Mouse (Mus musculus) lung, embryonic 16.5 days (tissue): Measurements from ENCODE around the gene Kmt5b. TPM values are rescaled to one million over a fixed set of nuclear protein-coding genes. Genes with fewer than 3 reads are reported as not detected.

Source experiments
- ATAC-seq: fragments of 200-750 bp; cut with Nextera tagmentation; 2 replicates; pipeline ENCODE4 v1.8.0; 2017; ENCODE audit warnings: low read depth, mild to moderate bottlenecking, moderate library complexity
- H3K27ac ChIP-seq: fragments of 300-500 bp; sonication (generic); 2 replicates; pipeline ENCODE4 v1.5.1; 2014; ENCODE audit warnings: mild to moderate bottlenecking, control low read depth, low read length
- H3K27me3 ChIP-seq: fragments of 300-500 bp; sonication (generic); 2 replicates; pipeline ENCODE4 v1.6.1; 2014; ENCODE audit warnings: low read depth, low read length, mixed read lengths; ENCODE audit not compliant: control insufficient read depth, insufficient read depth
- H3K36me3 ChIP-seq: fragments of 300-500 bp; sonication (generic); 2 replicates; pipeline ENCODE4 v1.6.1; 2014; ENCODE audit warnings: low read length; ENCODE audit not compliant: control insufficient read depth, insufficient read depth
- H3K4me1 ChIP-seq: fragments of 300-500 bp; sonication (generic); replicated peaks from 2 replicates; pipeline ENCODE4 v1.6.1; 2014; ENCODE audit warnings: low read length, mixed read lengths; ENCODE audit not compliant: control insufficient read depth, insufficient read depth
- H3K4me2 ChIP-seq: fragments of 300-500 bp; sonication (generic); 2 replicates; pipeline ENCODE4 v1.6.1; 2014; ENCODE audit warnings: low read depth, low read length, control low read depth
- H3K4me3 ChIP-seq: fragments of 300-500 bp; sonication (generic); 2 replicates; pipeline ENCODE4 v1.5.1; 2014; ENCODE audit warnings: mild to moderate bottlenecking, low read length, control low read depth
- H3K9ac ChIP-seq: fragments of 300-500 bp; sonication (generic); 2 replicates; pipeline ENCODE4 v1.6.1; 2014; ENCODE audit warnings: low read length, control low read depth
- H3K9me3 ChIP-seq: fragments of 300-500 bp; sonication (generic); 2 replicates; pipeline ENCODE4 v1.6.1; 2016; ENCODE audit warnings: low read length; ENCODE audit not compliant: control insufficient read depth
- WGBS: fragments of 180-500 bp; shearing (Covaris S2); extraction: QIAGEN DNeasy Blood & Tissue Kit; methylation state at CpG from one replicate; pipeline ENCODE4 v1.1.7; 2014; 5-methylcytosine and 5-hydroxymethylcytosine counted together
- polyA plus RNA-seq: library from polyadenylated mRNA; unstranded; fragments of >200 nt; fragmentation: Nextera tagmentation; extraction: Ambion mirVana; gene quantifications from 2 replicates; pipeline ENCODE4 v1.2.1, GENCODE M21; 2015

Kmt5b gene
- polyA plus RNA-seq, 1 experiment from 2014 or later: 28.1 TPM

DNA sequence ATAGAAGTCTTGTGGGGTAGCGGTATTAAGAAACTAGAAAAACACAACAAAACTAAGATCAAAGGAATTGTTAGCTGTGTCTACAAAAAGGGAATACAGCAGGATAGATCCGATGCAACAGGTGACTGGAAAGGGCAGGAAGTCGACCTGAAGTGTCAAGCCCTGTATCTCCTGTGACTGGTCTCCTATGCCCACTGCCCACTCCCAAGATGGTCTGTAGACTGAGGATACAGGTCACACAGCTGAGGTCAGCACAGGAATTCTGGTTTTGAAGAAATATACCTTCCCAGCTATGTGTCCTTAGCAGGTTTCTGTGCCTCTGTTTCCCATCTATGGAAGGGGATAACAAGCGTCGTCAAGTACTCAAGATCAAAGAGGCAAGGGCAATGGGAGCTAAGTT lies 843 bp upstream of the Kmt5b start:
- H3K9me3 ChIP-seq: no peaks in the 10 kb centered on the region
- no peak overlapping the region for H3K9ac ChIP-seq
- no peaks in the 10 kb centered on the region for H3K27me3 ChIP-seq
- H3K36me3 ChIP-seq: no peaks in the 10 kb centered on the region
- no peak for ATAC-seq
- no peak overlapping the region for H3K27ac ChIP-seq
- no peak overlapping the region; the same call in 1 of the 2 replicates for H3K4me3 ChIP-seq
- peaks cover 13% of the 10 kb centered on the region for H3K4me1 ChIP-seq
- WGBS: 79% methylated on average over 5 of the region's 5 CpGs
- H3K4me2 ChIP-seq: peak overlapping the region; percentile 93; the same call in 1 of the 2 replicates

GRCm38 (mm10) chr19:3767781-3768696 lies 818 bp downstream of the Kmt5b start:
- Histone ChIP-seq H3K27me3 (no peaks in the 10 kb centered on the region), H3K9me3 (no peaks in the 10 kb centered on the region), H3K27ac (peak overlapping the region; percentile 100), H3K4me1 (peaks cover 13% of the 10 kb centered on the region), H3K9ac (peak overlapping the region; percentile 100), H3K4me2 (peak overlapping the region; percentile 93), H3K4me3 (peak overlapping the region; percentile 96), H3K36me3 (no peaks in the 10 kb centered on the region)
- ATAC-seq: peak; percentile 63
- WGBS: under 1% methylated on average over 102 of the region's 111 CpGs

GRCm38 (mm10) chr19:3768697-3769383 lies 1.6 kb downstream of the Kmt5b start:
- H3K9ac ChIP-seq: peak overlapping the region; percentile 100
- WGBS: under 1% methylated on average over 48 of the region's 60 CpGs
- no peaks in the 10 kb centered on the region for H3K36me3 ChIP-seq
- ATAC-seq: peak; percentile 92
- peak overlapping the region; percentile 100 for H3K27ac ChIP-seq
- H3K4me2 ChIP-seq: peak overlapping the region; percentile 93
- H3K4me3 ChIP-seq: peak overlapping the region; percentile 96
- no peaks in the 10 kb centered on the region for H3K9me3 ChIP-seq
- H3K27me3 ChIP-seq: no peaks in the 10 kb centered on the region
- H3K4me1 ChIP-seq: peaks cover 13% of the 10 kb centered on the region

DNA sequence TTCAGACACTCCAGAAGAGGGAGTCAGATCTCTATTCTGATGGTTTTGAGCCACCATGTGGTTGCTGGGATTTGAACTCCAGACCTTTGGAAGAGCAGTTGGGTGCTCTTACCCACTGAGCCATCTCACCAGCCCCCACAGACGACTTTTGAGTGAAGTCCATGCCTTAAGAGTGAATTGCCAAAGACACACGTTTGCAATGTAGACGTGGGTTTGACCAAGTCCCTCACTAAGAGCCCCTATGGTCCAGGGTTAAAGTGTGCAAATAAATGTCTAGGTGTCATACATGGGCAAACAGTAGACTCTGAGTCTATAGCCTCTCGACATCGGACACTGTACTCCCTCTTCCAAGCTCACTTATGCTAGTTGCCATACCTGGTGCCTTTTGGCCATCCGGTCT lies 2.3 kb downstream of the Kmt5b start:
- H3K4me3 ChIP-seq: peak overlapping the region; percentile 96
- H3K36me3 ChIP-seq: no peaks in the 10 kb centered on the region
- H3K4me2 ChIP-seq: peak overlapping the region; percentile 93
- no peaks in the 10 kb centered on the region for H3K9me3 ChIP-seq
- H3K4me1 ChIP-seq: peaks cover 13% of the 10 kb centered on the region
- ATAC-seq: no peak
- no peak overlapping the region for H3K27ac ChIP-seq
- WGBS: 62% methylated on average over 6 of the region's 6 CpGs
- no peaks in the 10 kb centered on the region for H3K27me3 ChIP-seq
- no peak overlapping the region; the same call in 1 of the 2 replicates for H3K9ac ChIP-seq

GRCm38 (mm10) chr19:3774159-3774558 lies 6.9 kb downstream of the Kmt5b start:
- Histone ChIP-seq H3K4me1 (peaks cover 7% of the 10 kb centered on the region), H3K36me3 (no peaks in the 10 kb centered on the region), H3K9me3 (no peaks in the 10 kb centered on the region), H3K9ac (no peak overlapping the region), H3K4me3 (no peak overlapping the region), H3K4me2 (no peak overlapping the region), H3K27ac (no peak overlapping the region), H3K27me3 (no peaks in the 10 kb centered on the region)
- 61% methylated on average over 2 of the region's 2 CpGs for WGBS
- ATAC-seq: no peak

DNA sequence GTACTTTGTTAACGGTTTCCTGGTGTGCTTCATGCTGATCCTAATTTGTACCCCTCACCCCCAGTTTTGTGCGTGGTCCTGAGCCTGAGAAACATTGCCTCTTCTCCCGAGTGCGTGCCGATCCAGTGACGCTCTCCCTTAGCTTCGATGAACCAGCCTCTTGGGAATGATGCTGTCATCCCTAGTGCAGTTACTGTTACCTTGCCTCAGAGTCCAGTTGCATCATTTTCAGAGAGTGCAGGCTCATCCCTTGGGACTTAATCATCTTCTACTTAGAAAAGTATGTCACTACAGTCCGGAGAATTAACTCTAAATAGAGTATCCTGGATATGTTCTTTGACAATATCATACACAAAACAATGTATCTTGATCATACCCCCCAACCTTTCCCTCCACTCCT lies 11.5 kb downstream of the Kmt5b start:
- WGBS: 87% methylated on average over 8 of the region's 8 CpGs

GRCm38 (mm10) chr19:3790077-3790476 lies 22.9 kb downstream of the Kmt5b start:
- Histone ChIP-seq H3K27me3 (no peaks in the 10 kb centered on the region), H3K4me1 (no peaks in the 10 kb centered on the region), H3K36me3 (peaks cover 31% of the 10 kb centered on the region), H3K27ac (no peak overlapping the region), H3K4me3 (no peak overlapping the region), H3K9ac (no peak overlapping the region), H3K4me2 (no peak overlapping the region), H3K9me3 (no peaks in the 10 kb centered on the region)
- WGBS: 86% methylated on average over 1 of the region's 1 CpGs
- ATAC-seq: no peak

More for the DNA sequence above, 11.5 kb downstream of the Kmt5b start:
- H3K4me1 ChIP-seq: no peaks in the 10 kb centered on the region
- no peak for ATAC-seq
- no peaks in the 10 kb centered on the region for H3K9me3 ChIP-seq
- H3K4me3 ChIP-seq: no peak overlapping the region
- H3K27me3 ChIP-seq: no peaks in the 10 kb centered on the region
- H3K9ac ChIP-seq: no peak overlapping the region
- no peak overlapping the region for H3K27ac ChIP-seq
- H3K4me2 ChIP-seq: no peak overlapping the region
- peaks cover 6% of the 10 kb centered on the region for H3K36me3 ChIP-seq

DNA sequence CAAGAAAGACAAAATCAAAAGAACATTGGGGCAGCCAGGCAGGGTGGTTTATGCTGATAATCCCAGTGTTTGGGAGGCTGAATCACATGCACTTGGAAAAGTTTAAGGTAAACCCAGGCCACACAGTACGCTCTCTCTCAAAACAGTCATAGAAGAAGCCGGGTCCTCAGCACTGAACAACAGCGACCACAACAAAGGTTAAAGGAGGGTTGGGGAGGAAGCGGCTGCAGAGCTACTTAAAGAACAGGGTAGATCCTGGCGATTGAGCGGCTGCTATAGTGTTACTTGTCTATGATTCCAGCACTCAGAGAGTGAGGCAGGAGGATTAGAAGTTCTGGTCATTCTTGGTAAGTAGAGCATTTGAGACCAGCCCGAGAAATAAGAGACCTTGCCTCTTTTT lies 38.3 kb downstream of the Kmt5b start:
- H3K4me3 ChIP-seq: no peak overlapping the region
- H3K27me3 ChIP-seq: no peaks in the 10 kb centered on the region
- no peak overlapping the region for H3K9ac ChIP-seq
- H3K4me2 ChIP-seq: no peak overlapping the region
- no peak for ATAC-seq
- no peaks in the 10 kb centered on the region for H3K9me3 ChIP-seq
- peaks cover 49% of the 10 kb centered on the region for H3K36me3 ChIP-seq
- WGBS: 87% methylated on average over 7 of the region's 7 CpGs
- H3K4me1 ChIP-seq: 0 out of 2 replicates have a peak, but pooled peaks cover 3% of the 10 kb centered on the region
- H3K27ac ChIP-seq: no peak overlapping the region

- no peaks in the 10 kb centered on the region for H3K27me3 ChIP-seq
- peaks cover 34% of the 10 kb centered on the region for H3K36me3 ChIP-seq
- no peak overlapping the region for H3K4me2 ChIP-seq
- 72% methylated on average over 10 of the region's 10 CpGs for WGBS
- peak overlapping the region; percentile 52 for H3K27ac ChIP-seq
- peak; percentile 59; the same call in 1 of the 2 replicates for ATAC-seq
- no peak overlapping the region for H3K4me3 ChIP-seq
- no peak overlapping the region for H3K9ac ChIP-seq
- H3K9me3 ChIP-seq: no peaks in the 10 kb centered on the region
- peaks cover 8% of the 10 kb centered on the region; the same call in 1 of the 2 replicates for H3K4me1 ChIP-seq
These were observed 43.5 kb downstream of the Kmt5b start for GRCm38 (mm10) chr19:3810536-3811233.
